9 mouse cellular contexts compared by ENCODE assay signal in the genomic region with DNA sequence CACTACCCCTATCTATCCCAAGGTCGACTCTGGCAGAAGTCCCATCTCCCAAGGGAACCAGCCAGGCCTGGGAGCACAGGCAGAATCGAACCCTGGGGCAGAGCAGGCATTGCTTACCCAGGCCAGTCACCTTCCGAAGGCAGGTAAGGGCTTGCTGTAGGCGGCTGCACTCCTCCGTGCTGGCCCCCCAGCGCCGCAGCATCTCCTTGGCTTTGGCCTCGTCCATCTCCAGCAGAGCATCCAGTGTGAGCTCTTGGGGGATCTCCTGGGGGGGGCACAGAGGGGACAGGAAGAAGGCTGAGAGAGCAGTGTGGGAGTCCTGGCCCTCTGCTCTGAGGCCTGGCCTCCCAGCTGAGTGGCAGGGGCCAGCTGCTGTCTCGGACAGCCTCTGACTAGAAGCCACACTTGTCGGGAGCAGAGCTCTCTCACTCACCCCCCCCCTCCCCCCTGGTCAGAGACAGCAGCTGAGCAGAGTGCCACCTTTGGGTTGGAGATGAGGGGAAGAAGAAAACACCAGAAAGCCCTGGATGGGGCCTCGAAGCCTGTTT.
A peak's percentile ranks its signal among the peaks of the same experiment; 100 is the strongest.
DNase-seq lines count a peak whose midpoint lies in the region; ATAC-seq and TF ChIP-seq lines count a peak whose summit lies in the region.
"Had no signal": no experiment of that assay in that cellular context is flagged by ENCODE, and none has a peak within 500 bp of the region (broad histone marks: within the 10 kb centered on the region; RNA-seq: fewer than 3 reads in every experiment).

No protein-coding gene starts in this region.

- ATAC-seq in hindbrain, postnatal 0 days: no peak
- ATAC-seq in midbrain, embryonic 13.5 days: 0 out of 2 replicates have a peak, but pooled peaks have one; percentile 11
- no peak for ATAC-seq in midbrain, embryonic 15.5 days (replicated peaks)
- no peak for ATAC-seq in hindbrain, embryonic 13.5 days (ENCODE audit: low FRiP score)

- 65% methylated on average over 11 of the region's 11 CpGs for WGBS in hindbrain, embryonic 10.5 days
- 68% methylated on average over 11 of the region's 11 CpGs for WGBS in hindbrain, postnatal 0 days
- WGBS in midbrain, embryonic 13.5 days: 71% methylated on average over 11 of the region's 11 CpGs
- WGBS in midbrain, embryonic 15.5 days: 70% methylated on average over 11 of the region's 11 CpGs
- WGBS in hindbrain, embryonic 13.5 days: 67% methylated on average over 11 of the region's 11 CpGs
- 80% methylated on average over 11 of the region's 11 CpGs for WGBS in small intestine, adult 2 months

- H3K4me1 ChIP-seq in hindbrain, embryonic 10.5 days (replicated peaks): peaks cover 39% of the 10 kb centered on the region
- no peaks in the 10 kb centered on the region for H3K4me1 ChIP-seq in hindbrain, postnatal 0 days (ENCODE audit: insufficient read depth, low read length)
- H3K4me1 ChIP-seq in midbrain, embryonic 13.5 days (replicated peaks): peaks cover 12% of the 10 kb centered on the region
- H3K4me1 ChIP-seq in midbrain, embryonic 15.5 days: peaks cover 8% of the 10 kb centered on the region
- H3K4me1 ChIP-seq in hindbrain, embryonic 13.5 days (replicated peaks): peaks cover 19% of the 10 kb centered on the region
- H3K4me1 ChIP-seq in small intestine, adult 2 months (ENCODE audit: control insufficient read depth, insufficient read depth, insufficient read length, low read length): no peaks in the 10 kb centered on the region; the same call in none of the 2 replicates

- H3K4me3 ChIP-seq in hindbrain, embryonic 10.5 days: no peak overlapping the region
- no peak overlapping the region for H3K4me3 ChIP-seq in hindbrain, postnatal 0 days (ENCODE audit: low read length)
- no peak overlapping the region for H3K4me3 ChIP-seq in midbrain, embryonic 13.5 days (replicated peaks)
- no peak overlapping the region for H3K4me3 ChIP-seq in midbrain, embryonic 15.5 days
- H3K4me3 ChIP-seq in hindbrain, embryonic 13.5 days: no peak overlapping the region
- H3K4me3 ChIP-seq in small intestine, adult 2 months (ENCODE audit: low read depth, low read length): no peak overlapping the region

- peak overlapping the region; percentile 81 for H3K27ac ChIP-seq in hindbrain, embryonic 10.5 days
- no peak overlapping the region for H3K27ac ChIP-seq in hindbrain, postnatal 0 days
- H3K27ac ChIP-seq in midbrain, embryonic 13.5 days: 0 out of 2 replicates have a peak overlapping the region, but pooled peaks have one; percentile 22
- no peak overlapping the region for H3K27ac ChIP-seq in midbrain, embryonic 15.5 days
- H3K27ac ChIP-seq in hindbrain, embryonic 13.5 days: peak overlapping the region; percentile 69
- H3K27ac ChIP-seq in small intestine, adult 2 months (ENCODE audit: insufficient read depth, low read depth, low read length): 0 out of 2 replicates have a peak overlapping the region, but pooled peaks have one; percentile 6

- no peaks in the 10 kb centered on the region for H3K27me3 ChIP-seq in hindbrain, embryonic 10.5 days (ENCODE audit: insufficient read depth, poor library complexity, severe bottlenecking)
- H3K27me3 ChIP-seq in hindbrain, postnatal 0 days (ENCODE audit: insufficient read depth, low read length): no peaks in the 10 kb centered on the region
- H3K27me3 ChIP-seq in midbrain, embryonic 13.5 days: no peaks in the 10 kb centered on the region
- H3K27me3 ChIP-seq in midbrain, embryonic 15.5 days (replicated peaks): no peaks in the 10 kb centered on the region
- no peaks in the 10 kb centered on the region for H3K27me3 ChIP-seq in hindbrain, embryonic 13.5 days
- H3K27me3 ChIP-seq in small intestine, adult 2 months (ENCODE audit: control insufficient read depth, insufficient read depth, low read length): no peaks in the 10 kb centered on the region

- H3K36me3 ChIP-seq in hindbrain, embryonic 10.5 days: peaks cover 37% of the 10 kb centered on the region
- no peaks in the 10 kb centered on the region for H3K36me3 ChIP-seq in hindbrain, postnatal 0 days (ENCODE audit: insufficient read depth, low read length)
- H3K36me3 ChIP-seq in midbrain, embryonic 13.5 days: peaks cover 13% of the 10 kb centered on the region
- no peaks in the 10 kb centered on the region for H3K36me3 ChIP-seq in midbrain, embryonic 15.5 days (replicated peaks)
- peaks cover 16% of the 10 kb centered on the region for H3K36me3 ChIP-seq in hindbrain, embryonic 13.5 days
- peaks cover 48% of the 10 kb centered on the region for H3K36me3 ChIP-seq in small intestine, adult 2 months (ENCODE audit: control insufficient read depth, insufficient read depth, low read length)

- DNase-seq in hindbrain, embryonic 10.5 days (ENCODE audit: low spot score): no peak
- DNase-seq in hindbrain, postnatal 0 days (ENCODE audit: low spot score): no peak
- DNase-seq in urinary bladder, postnatal 10 days (ENCODE audit: low spot score): no peak
- DNase-seq in right cerebral cortex, postnatal 10 days (ENCODE audit: low spot score in 2 of 2): no peak
- DNase-seq: gastrocnemius, postnatal 10 days had no signal

- no peak for TF ChIP-seq CTCF in hindbrain, postnatal 0 days (IDR thresholded peaks at IDR 0.05; ENCODE audit: low read depth)
- TF ChIP-seq CTCF in small intestine, adult 2 months (IDR thresholded peaks at IDR 0.05; ENCODE audit: extremely low read depth, insufficient read length, insufficient replicate concordance, low read depth, low read length): no peak

- H3K9me3 ChIP-seq in hindbrain, embryonic 10.5 days: peaks cover 8% of the 10 kb centered on the region; the same call in 1 of the 2 replicates
- no peaks in the 10 kb centered on the region for H3K9me3 ChIP-seq in hindbrain, postnatal 0 days (ENCODE audit: low read length)
- no peaks in the 10 kb centered on the region for H3K9me3 ChIP-seq in midbrain, embryonic 13.5 days
- H3K9me3 ChIP-seq in midbrain, embryonic 15.5 days: no peaks in the 10 kb centered on the region
- no peaks in the 10 kb centered on the region for H3K9me3 ChIP-seq in hindbrain, embryonic 13.5 days

- H3K4me2 ChIP-seq in hindbrain, postnatal 0 days (ENCODE audit: low read depth, low read length): no peak overlapping the region
- no peak overlapping the region for H3K4me2 ChIP-seq in midbrain, embryonic 13.5 days (replicated peaks)
- H3K4me2 ChIP-seq in midbrain, embryonic 15.5 days: no peak overlapping the region
- H3K4me2 ChIP-seq in hindbrain, embryonic 13.5 days: no peak overlapping the region

- TF ChIP-seq POLR2A in small intestine, adult 2 months (IDR thresholded peaks at IDR 0.05; ENCODE audit: low read depth, low read length): no peak

- no peak overlapping the region for H3K9ac ChIP-seq in hindbrain, postnatal 0 days (replicated peaks; ENCODE audit: low read length)
- no peak overlapping the region; the same call in 1 of the 2 replicates for H3K9ac ChIP-seq in midbrain, embryonic 13.5 days (replicated peaks)
- no peak overlapping the region for H3K9ac ChIP-seq in midbrain, embryonic 15.5 days
- peak overlapping the region; percentile 24; the same call in 1 of the 2 replicates for H3K9ac ChIP-seq in hindbrain, embryonic 13.5 days

Comparison
In these comparisons a context has a peak if more than half of its experiments do, and no peak if none do; other contexts are left out.
1. H3K27ac ChIP-seq: peak in hindbrain, embryonic 10.5 days (single experiment), midbrain, embryonic 13.5 days (single experiment), hindbrain, embryonic 13.5 days (single experiment) and small intestine, adult 2 months (single experiment); none in hindbrain, postnatal 0 days (single experiment) and midbrain, embryonic 15.5 days (single experiment).